Mouse (Mus musculus) neutrophil, adult 65 days (primary cell): ENCODE data around the gene Zmiz1. TPM values are rescaled to one million over a fixed set of nuclear protein-coding genes. Genes with fewer than 3 reads are reported as not detected.

Source experiments
- total RNA-seq: library from RNA; stranded (reverse); gene quantifications from 2 replicates; pipeline ENCODE4 v1.2.4, GENCODE M21; 2023

Zmiz1 gene
- 64.9 and 71.8 TPM in 2 replicates for total RNA-seq

DNA sequence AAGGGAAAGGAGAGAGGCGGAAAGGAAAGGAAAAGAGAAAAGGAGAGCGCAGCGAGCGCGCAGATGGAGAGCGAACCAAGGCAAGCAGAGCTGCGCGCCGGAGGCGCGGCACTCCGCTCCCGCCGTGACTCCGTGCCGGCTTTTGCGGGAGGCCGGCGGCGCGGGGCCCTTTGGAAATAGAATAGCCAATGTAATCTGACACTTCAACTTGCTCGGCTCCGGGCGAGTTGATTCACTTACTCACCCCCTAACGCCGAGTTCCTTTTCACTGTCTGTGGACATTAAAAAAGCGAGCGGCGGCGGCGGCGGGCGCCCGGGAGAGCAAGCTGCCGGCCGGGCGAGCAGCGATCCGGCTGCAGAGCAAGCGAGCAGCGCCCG, at the start of gene Zmiz1:
Gene Zmiz1, plus strand, starts transcription at position 170 of the 378 bp plus-strand sequence.

DNA sequence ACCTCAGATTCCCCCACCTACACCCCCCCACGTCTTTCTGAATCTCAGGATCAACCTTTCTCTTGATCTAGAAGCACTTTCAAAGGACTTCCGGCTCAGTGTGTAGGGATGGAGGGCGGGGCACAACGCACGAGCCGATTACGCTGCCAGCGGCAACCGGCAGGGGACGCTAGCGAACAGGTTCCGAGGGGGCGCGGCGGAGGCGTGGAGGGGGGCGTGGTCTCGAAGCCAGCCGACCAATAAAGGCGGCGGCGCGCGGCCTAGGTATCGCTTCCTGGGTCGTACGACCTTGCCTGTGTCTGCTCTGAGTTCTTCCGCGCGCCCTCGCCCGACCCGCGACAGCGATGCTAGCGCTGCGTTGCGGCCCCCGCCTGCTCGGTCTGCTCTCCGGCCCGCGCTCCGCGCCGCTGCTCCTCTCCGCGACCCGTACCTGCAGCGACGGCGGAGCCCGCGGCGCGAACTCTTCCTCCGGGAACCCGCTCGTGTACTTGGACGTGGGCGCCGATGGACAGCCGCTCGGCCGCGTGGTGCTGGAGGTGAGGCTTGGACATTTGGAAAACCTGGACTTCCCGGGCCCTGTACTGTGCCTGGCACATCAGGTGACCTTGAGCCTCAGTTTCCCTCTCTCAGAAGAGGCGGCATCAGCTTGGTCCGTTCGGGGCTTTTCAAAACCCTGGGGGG, 235.0 kb downstream of the Zmiz1 start, which contains the start of gene Ppif:
Gene Ppif, plus strand, starts transcription at position 267 of the 681 bp plus-strand sequence.

Other genes starting within 250 kb of the Zmiz1 start
- 11.5 and 13.0 TPM in 2 replicates for gene Ppif, start 235.0 kb downstream of the Zmiz1 start, total RNA-seq